Mouse (Mus musculus): Measurements from ENCODE around the gene Cpz.

DNA sequence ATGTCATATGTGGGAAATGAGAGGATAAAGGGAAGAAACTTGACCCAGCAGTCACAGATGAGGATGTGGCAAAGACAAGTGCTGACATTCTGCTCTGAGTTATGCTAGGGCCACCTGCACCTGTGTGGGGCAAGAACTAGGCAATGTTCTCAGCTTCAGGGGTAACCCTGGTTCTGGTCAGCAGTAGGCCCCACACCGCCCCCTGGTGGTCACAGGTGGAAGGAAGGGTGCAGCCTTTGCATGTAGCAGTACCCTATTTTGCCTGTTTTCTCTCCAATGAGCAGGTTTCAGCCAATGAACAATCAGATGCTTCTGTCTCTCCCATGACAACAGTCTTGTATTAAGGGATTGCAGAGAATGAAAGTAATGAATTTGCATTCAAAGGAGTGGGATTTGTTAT lies 38.0 kb upstream of the Cpz start:
- no peak for TF ChIP-seq EP300 (IDR thresholded peaks at IDR 0.05)
- TF ChIP-seq CTCF (IDR thresholded peaks at IDR 0.05): peak; percentile 95
